Mouse (Mus musculus) urinary bladder, postnatal 10 days (tissue): ENCODE data around the gene Hadhb.

ENCODE experiments used
- DNase-seq: peaks from one replicate; pipeline ENCODE4 v3.0.0; 2022; ENCODE audit warnings: low spot score

Gene Hadhb

GRCm38 (mm10) chr5:30154474-30155394, at the start of gene Hadhb, which contains the start of gene Hadha:
Gene Hadhb, plus strand, starts transcription at chr5:30155248.
Gene Hadha, minus strand, starts transcription at chr5:30155162.
- DNase-seq, result peak; percentile 63

- no peak for DNase-seq
Measured at GRCm38 (mm10) chr5:30105668-30106300, 49.3 kb upstream of the Hadhb start, which contains the start of gene 3110082J24Rik. Gene 3110082J24Rik, minus strand, starts transcription at chr5:30106086.

GRCm38 (mm10) chr5:30106756-30107155, 48.3 kb upstream of the Hadhb start:
- DNase-seq, result no peak

- no peak for DNase-seq
Measured at GRCm38 (mm10) chr5:30107186-30107585, 47.9 kb upstream of the Hadhb start.

- DNase-seq, result no peak
Measured at GRCm38 (mm10) chr5:30107611-30108041, 47.4 kb upstream of the Hadhb start.

GRCm38 (mm10) chr5:30108233-30108632, 46.8 kb upstream of the Hadhb start:
- no peak for DNase-seq

- DNase-seq, result no peak
Measured at GRCm38 (mm10) chr5:30109899-30110298, 45.1 kb upstream of the Hadhb start.

GRCm38 (mm10) chr5:30110371-30111060, 44.5 kb upstream of the Hadhb start:
- no peak for DNase-seq

GRCm38 (mm10) chr5:30111126-30111525, 43.9 kb upstream of the Hadhb start:
- DNase-seq, result no peak

GRCm38 (mm10) chr5:30111771-30112170, 43.3 kb upstream of the Hadhb start:
- no peak for DNase-seq

- DNase-seq, result no peak
Measured at GRCm38 (mm10) chr5:30112533-30113068, 42.4 kb upstream of the Hadhb start.

- DNase-seq, result no peak
Measured at GRCm38 (mm10) chr5:30113881-30114760, 40.9 kb upstream of the Hadhb start.

GRCm38 (mm10) chr5:30114761-30115140, 40.3 kb upstream of the Hadhb start:
- DNase-seq, result no peak

- no peak for DNase-seq
Measured at GRCm38 (mm10) chr5:30115718-30116117, 39.3 kb upstream of the Hadhb start.

- DNase-seq, result no peak
Measured at GRCm38 (mm10) chr5:30118018-30118417, 37.0 kb upstream of the Hadhb start.

- DNase-seq, result no peak
Measured at GRCm38 (mm10) chr5:30119163-30119562, 35.9 kb upstream of the Hadhb start.

- no peak for DNase-seq
Measured at GRCm38 (mm10) chr5:30120106-30120505, 34.9 kb upstream of the Hadhb start.

GRCm38 (mm10) chr5:30122481-30122880, 32.6 kb upstream of the Hadhb start:
- DNase-seq, result no peak

- DNase-seq, result no peak
Measured at GRCm38 (mm10) chr5:30125587-30125986, 29.5 kb upstream of the Hadhb start.

GRCm38 (mm10) chr5:30126756-30127155, 28.3 kb upstream of the Hadhb start:
- no peak for DNase-seq

- DNase-seq, result no peak
Measured at GRCm38 (mm10) chr5:30127921-30128597, 27.0 kb upstream of the Hadhb start.
